ENCODE assay signal across 21 mouse cellular contexts in genomic region chr6:34588066-34588465, GRCm38 (mm10). TPM values are rescaled to one million over a fixed set of nuclear protein-coding genes. Genes with fewer than 3 reads are reported as not detected.
DNase-seq lines count a peak whose midpoint lies in the region; TF ChIP-seq lines count a peak whose summit lies in the region.
"Had no signal": no experiment of that assay in that cellular context is flagged by ENCODE, and none has a peak within 500 bp of the region (broad histone marks: within the 10 kb centered on the region; RNA-seq: fewer than 3 reads in every experiment).

No protein-coding gene starts in this region.

- intact Hi-C loops in left cerebral cortex, postnatal 14 days (cut with DNase I), result no loop called here

- no peak overlapping the region for H3K4me3 ChIP-seq in layer of hippocampus, adult 2 months
- H3K4me3 ChIP-seq: embryonic facial prominence, embryonic 10.5 days; heart, embryonic 10.5 days; hindbrain, embryonic 13.5 days; limb, embryonic 15.5 days; liver, embryonic 15.5 days; midbrain, embryonic 13.5 days; neural tube, embryonic 12.5 days had no signal

- H3K27ac ChIP-seq in layer of hippocampus, adult 2 months, result no peak overlapping the region
- H3K27ac ChIP-seq: embryonic facial prominence, embryonic 10.5 days; heart, embryonic 10.5 days; hindbrain, embryonic 13.5 days; limb, embryonic 15.5 days; liver, embryonic 15.5 days; midbrain, embryonic 13.5 days; neural tube, embryonic 12.5 days; stomach, postnatal 0 days had no signal

- no peak for TF ChIP-seq CTCF in layer of hippocampus, adult 2 months (conservative IDR thresholded peaks at IDR 0.05)

- peak; percentile 39 to 55 for DNase-seq in layer of hippocampus, adult 18-20 months (ENCODE audit: low spot score in 2 of 2)
- no peak for DNase-seq in layer of hippocampus, adult 9-10 months (ENCODE audit: low spot score)
- peak; percentile 12 to 39 for DNase-seq in layer of hippocampus, adult 2 months (ENCODE audit: low spot score in 2 of 2)
- DNase-seq in left cerebral cortex, postnatal 14 days (ENCODE audit: low spot score in 2 of 2), result peak; percentile 29 to 35
- DNase-seq in right cerebral cortex, postnatal 36 days (ENCODE audit: low spot score in 2 of 2), result peak; percentile 7 to 27
- DNase-seq in urinary bladder, postnatal 4 days (ENCODE audit: low spot score in 2 of 2), result no peak
- DNase-seq in kidney, postnatal 14 days, result no peak
- DNase-seq: adrenal gland, adult 8-10 months; heart, postnatal 10 days; kidney, adult 8-10 months; kidney, postnatal 36 days; thymus, postnatal 14 days had no signal

RNA-seq across cellular contexts. Expression of gene Cald1, which starts 10.2 kb away (rescaled TPM):
- total RNA-seq in layer of hippocampus, adult 18-20 months (2021), result 10 to 100 TPM; 27.6 to 28.3 TPM
- 10 to 100 TPM; 32.9 to 38.8 TPM for total RNA-seq in layer of hippocampus, adult 2 months (2021)
- total RNA-seq in left cerebral cortex, postnatal 14 days (2021), result 10 to 100 TPM; 20.8 to 23.8 TPM
- total RNA-seq: common myeloid progenitor, adult 5-6 weeks had no signal

Comparison
In these comparisons a context has a peak if more than half of its experiments do, and no peak if none do; other contexts are left out.
1. DNase-seq: peak in layer of hippocampus, adult 18-20 months (2 of 2), layer of hippocampus, adult 2 months (2 of 2), left cerebral cortex, postnatal 14 days (2 of 2) and right cerebral cortex, postnatal 36 days (2 of 2); none in layer of hippocampus, adult 9-10 months (single experiment), urinary bladder, postnatal 4 days (0 of 2) and kidney, postnatal 14 days (single experiment).